Mouse (Mus musculus) CH12.LX (cell line): Measurements from ENCODE around the gene Mrpl49. TPM values are rescaled to one million over a fixed set of nuclear protein-coding genes. Genes with fewer than 3 reads are reported as not detected.

Experiments used
- DNase-seq: peaks from one replicate; pipeline ENCODE4 v3.0.0-alpha.2; 2013; ENCODE audit errors: extremely low read depth
- H3K27ac ChIP-seq: 2 replicates; pipeline ENCODE4 v1.5.1; 2012; ENCODE audit warnings: low read depth, mild to moderate bottlenecking, control low read depth, moderate library complexity; ENCODE audit not compliant: insufficient read depth
- H3K27me3 ChIP-seq: replicated peaks from 2 replicates; pipeline ENCODE3; 2012; ENCODE audit warnings: inconsistent platforms
- H3K36me3 ChIP-seq, 2 experiments: replicated peaks in 1 of 2; 2 replicates each; pipeline versions ENCODE3 to v1.6.1; 2012; ENCODE audit warnings: inconsistent platforms in 1 of 2, low read length in 1 of 2, mild to moderate bottlenecking in 1 of 2, mixed read lengths in 1 of 2, moderate library complexity in 1 of 2; ENCODE audit not compliant: control insufficient read depth in 1 of 2, insufficient read depth in 1 of 2
- H3K4me1 ChIP-seq, 2 experiments: 2 replicates each; pipeline ENCODE4 v1.6.1; 2012; ENCODE audit warnings: inconsistent platforms in 1 of 2, moderate library complexity in 1 of 2; ENCODE audit not compliant: insufficient read depth in 2 of 2, control insufficient read depth in 1 of 2
- H3K4me2 ChIP-seq: 2 replicates; pipeline ENCODE4 v1.6.1; 2012; ENCODE audit warnings: low read depth, mild to moderate bottlenecking, control low read depth; ENCODE audit not compliant: poor library complexity, insufficient read depth, severe bottlenecking
- H3K4me3 ChIP-seq, 3 experiments: fragments of 150-350 bp in 1 of 3; sonication (generic) in 1 of 3; replicated peaks in 1 of 3; 2 replicates each; pipeline versions ENCODE3 to v1.5.1; 2011 to 2012; ENCODE audit warnings: low read depth in 2 of 3, low read length in 2 of 3, mild to moderate bottlenecking in 2 of 3, moderate library complexity in 2 of 3, control low read depth in 1 of 3, improper control_type of control experiment in 1 of 3, inconsistent platforms in 1 of 3, mixed read lengths in 1 of 3; ENCODE audit not compliant: poor library complexity in 1 of 3
- H3K79me2 ChIP-seq: replicated peaks from 2 replicates; pipeline ENCODE4 v1.6.1; 2012; ENCODE audit warnings: mild to moderate bottlenecking, moderate library complexity; ENCODE audit not compliant: control insufficient read depth, poor library complexity, insufficient read depth, severe bottlenecking; ENCODE audit errors: extremely low read depth
- H3K9ac ChIP-seq: 2 replicates; pipeline ENCODE4 v1.6.1; 2012; ENCODE audit warnings: low read depth, mild to moderate bottlenecking, control low read depth, moderate library complexity; ENCODE audit not compliant: insufficient read depth
- H3K9me3 ChIP-seq: replicated peaks from 2 replicates; pipeline ENCODE3; 2012; ENCODE audit warnings: low read length, inconsistent platforms, mixed read lengths
- BHLHE40 ChIP-seq: IDR thresholded peaks from 2 replicates; pipeline ENCODE4 v1.6.1; 2011; ENCODE audit warnings: mild to moderate bottlenecking, low read depth, low read length, improper control_type of control experiment
- CHD1 ChIP-seq: IDR thresholded peaks from 2 replicates; pipeline ENCODE4 v1.6.1; 2012; ENCODE audit warnings: low read depth, low read length, improper control_type of control experiment, inconsistent platforms
- CHD2 ChIP-seq: IDR thresholded peaks from 2 replicates; pipeline ENCODE4 v1.6.1; 2011; ENCODE audit warnings: low read length, improper control_type of control experiment
- CTCF ChIP-seq, 2 experiments: IDR thresholded peaks in 1 of 2; conservative IDR thresholded peaks in 1 of 2; 2 replicates each; pipeline ENCODE4 v1.5.1; 2011 to 2012; ENCODE audit warnings: low read depth in 2 of 2, low read length in 2 of 2, improper control_type of control experiment in 1 of 2, inconsistent platforms in 1 of 2, mild to moderate bottlenecking in 1 of 2, moderate library complexity in 1 of 2
- E2F4 ChIP-seq: IDR thresholded peaks from 2 replicates; pipeline ENCODE4 v1.6.1; 2011; ENCODE audit warnings: low read depth, low read length, improper control_type of control experiment; ENCODE audit not compliant: insufficient replicate concordance
- ELF1 ChIP-seq: IDR thresholded peaks from 2 replicates; pipeline ENCODE4 v1.6.1; 2014; ENCODE audit warnings: low read depth, mild to moderate bottlenecking, inconsistent platforms, low read length, improper control_type of control experiment
- EP300 ChIP-seq: IDR thresholded peaks from 2 replicates; pipeline ENCODE4 v1.6.1; 2011; ENCODE audit warnings: low read length, improper control_type of control experiment
- ETS1 ChIP-seq: conservative IDR thresholded peaks from 2 replicates; pipeline ENCODE4 v1.6.1; 2012; ENCODE audit warnings: low read depth, mild to moderate bottlenecking, inconsistent platforms, low read length, improper control_type of control experiment, moderate library complexity
- GABPA ChIP-seq: IDR thresholded peaks from 2 replicates; pipeline ENCODE4 v1.6.1; 2012; ENCODE audit warnings: low read depth, low read length, improper control_type of control experiment, inconsistent platforms; ENCODE audit not compliant: insufficient replicate concordance
- HCFC1 ChIP-seq: IDR thresholded peaks from 2 replicates; pipeline ENCODE4 v1.6.1; 2012; ENCODE audit warnings: low read depth, mild to moderate bottlenecking, inconsistent platforms, low read length, improper control_type of control experiment
- IRF4 ChIP-seq: IDR thresholded peaks from 2 replicates; pipeline ENCODE4 v1.6.1; 2014; ENCODE audit warnings: low read depth, mild to moderate bottlenecking, inconsistent platforms, low read length, improper control_type of control experiment
- JUN ChIP-seq: IDR thresholded peaks from 2 replicates; pipeline ENCODE4 v1.6.1; 2011; ENCODE audit warnings: low read depth, mild to moderate bottlenecking, low read length, improper control_type of control experiment, moderate library complexity; ENCODE audit not compliant: insufficient read depth
- JUND ChIP-seq: conservative IDR thresholded peaks from 2 replicates; pipeline ENCODE4 v1.6.1; 2011; ENCODE audit warnings: low read depth, low read length, improper control_type of control experiment
- KAT2A ChIP-seq: IDR thresholded peaks from 2 replicates; pipeline ENCODE4 v1.6.1; 2012; ENCODE audit warnings: low read length, improper control_type of control experiment, inconsistent platforms; ENCODE audit not compliant: insufficient replicate concordance
- MAFK ChIP-seq: IDR thresholded peaks from 2 replicates; pipeline ENCODE4 v1.6.1; 2011; ENCODE audit warnings: low read length, improper control_type of control experiment; ENCODE audit not compliant: insufficient replicate concordance
- MAX ChIP-seq: IDR thresholded peaks from 2 replicates; pipeline ENCODE4 v1.6.1; 2011; ENCODE audit warnings: low read length, improper control_type of control experiment
- MAZ ChIP-seq: IDR thresholded peaks from 2 replicates; pipeline ENCODE4 v1.6.1; 2012; ENCODE audit warnings: low read depth, mild to moderate bottlenecking, inconsistent platforms, low read length, improper control_type of control experiment, moderate library complexity
- MEF2A ChIP-seq: IDR thresholded peaks from 2 replicates; pipeline ENCODE4 v1.6.1; 2014; ENCODE audit warnings: low read depth, mild to moderate bottlenecking, inconsistent platforms, low read length, improper control_type of control experiment, borderline replicate concordance
- MXI1 ChIP-seq: IDR thresholded peaks from 2 replicates; pipeline ENCODE4 v1.6.1; 2011; ENCODE audit warnings: mild to moderate bottlenecking, low read depth, low read length, improper control_type of control experiment
- MYC ChIP-seq: IDR thresholded peaks from 2 replicates; pipeline ENCODE4 v1.6.1; 2011; ENCODE audit warnings: low read depth, mild to moderate bottlenecking, improper control_type of control experiment, low read length
- NELFE ChIP-seq: IDR thresholded peaks from 2 replicates; pipeline ENCODE4 v1.6.1; 2011; ENCODE audit warnings: low read depth, low read length, improper control_type of control experiment
- NRF1 ChIP-seq: IDR thresholded peaks from 2 replicates; pipeline ENCODE4 v1.6.1; 2014; ENCODE audit warnings: low read depth, mild to moderate bottlenecking, inconsistent platforms, low read length, improper control_type of control experiment, moderate library complexity
- PAX5 ChIP-seq: IDR thresholded peaks from 2 replicates; pipeline ENCODE4 v1.6.1; 2012; ENCODE audit warnings: low read length, inconsistent platforms, mixed read lengths
- POLR2A ChIP-seq: IDR thresholded peaks from 2 replicates; pipeline ENCODE4 v1.6.1; 2011; ENCODE audit warnings: low read depth, mild to moderate bottlenecking, improper control_type of control experiment, low read length
- POLR2AphosphoS2 ChIP-seq: IDR thresholded peaks from 2 replicates; pipeline ENCODE4 v1.6.1; 2011; ENCODE audit warnings: low read depth, low read length, improper control_type of control experiment
- RAD21 ChIP-seq: IDR thresholded peaks from 2 replicates; pipeline ENCODE4 v1.6.1; 2011; ENCODE audit warnings: low read depth, mild to moderate bottlenecking, low read length, improper control_type of control experiment, moderate library complexity
- RCOR1 ChIP-seq: conservative IDR thresholded peaks from 2 replicates; pipeline ENCODE4 v1.6.1; 2012; ENCODE audit warnings: low read depth, mild to moderate bottlenecking, inconsistent platforms, low read length, improper control_type of control experiment
- SIN3A ChIP-seq: IDR thresholded peaks from 2 replicates; pipeline ENCODE4 v1.6.1; 2012; ENCODE audit warnings: low read length, improper control_type of control experiment, inconsistent platforms
- SMC3 ChIP-seq: IDR thresholded peaks from 2 replicates; pipeline ENCODE4 v1.6.1; 2011; ENCODE audit warnings: low read depth, low read length, improper control_type of control experiment
- TBP ChIP-seq: conservative IDR thresholded peaks from 2 replicates; pipeline ENCODE4 v1.6.1; 2011; ENCODE audit warnings: low read depth, low read length, improper control_type of control experiment
- TCF12 ChIP-seq: IDR thresholded peaks from 2 replicates; pipeline ENCODE4 v1.6.1; 2014; ENCODE audit warnings: low read depth, mild to moderate bottlenecking, inconsistent platforms, low read length, improper control_type of control experiment
- UBTF ChIP-seq: IDR thresholded peaks from 2 replicates; pipeline ENCODE4 v1.6.1; 2012; ENCODE audit warnings: low read depth, mild to moderate bottlenecking, inconsistent platforms, low read length, improper control_type of control experiment, moderate library complexity
- USF1 ChIP-seq: IDR thresholded peaks from 2 replicates; pipeline ENCODE4 v1.6.1; 2014; ENCODE audit warnings: low read depth, mild to moderate bottlenecking, inconsistent platforms, low read length, improper control_type of control experiment
- USF2 ChIP-seq: conservative IDR thresholded peaks from 2 replicates; pipeline ENCODE4 v1.6.1; 2011; ENCODE audit warnings: low read depth, low read length, improper control_type of control experiment
- ZC3H11A ChIP-seq: IDR thresholded peaks from 2 replicates; pipeline ENCODE4 v1.6.1; 2012; ENCODE audit warnings: low read depth, mild to moderate bottlenecking, inconsistent platforms, low read length, improper control_type of control experiment
- ZKSCAN1 ChIP-seq: IDR thresholded peaks from 2 replicates; pipeline ENCODE4 v1.6.1; 2012; ENCODE audit warnings: low read depth, inconsistent platforms, low read length, improper control_type of control experiment, borderline replicate concordance
- ZMIZ1 ChIP-seq: IDR thresholded peaks from 2 replicates; pipeline ENCODE4 v1.6.1; 2012; ENCODE audit warnings: low read depth, mild to moderate bottlenecking, inconsistent platforms, low read length, improper control_type of control experiment
- ZNF384 ChIP-seq: IDR thresholded peaks from 2 replicates; pipeline ENCODE4 v1.6.1; 2012; ENCODE audit warnings: low read depth, low read length, improper control_type of control experiment, inconsistent platforms
- dilution Hi-C: fragments of 300-500 bp; cut with MboI; formaldehyde crosslinking; loops from 2 replicates; pipeline ENCODE4 v1.14.3; 2020; ENCODE audit warnings: low sequenced_read_pairs; ENCODE audit not compliant: extremely low pct_unique_long_range_greater_than_20kb, extremely low pct_ligation_motif_present
- in situ Hi-C: fragments of 300-500 bp; cut with MboI; formaldehyde crosslinking; loops from 3 replicates; pipeline ENCODE4 v1.14.3; 2019; ENCODE audit warnings: low sequenced_read_pairs, low pct_ligation_motif_present, low pct_unique_long_range_greater_than_20kb, mixed read lengths
- polyA plus RNA-seq: library from polyadenylated mRNA; unstranded; fragments of >175 nt; gene quantifications from 2 replicates; pipeline ENCODE4 v1.2.1, GENCODE M21; 2012; ENCODE audit warnings: low read depth; ENCODE audit not compliant: insufficient read length
- total RNA-seq, 2 experiments: library from RNA; depleted of rRNA; stranded (reverse); fragments of 300-350 nt in 1 of 2; fragments of >200 nt in 1 of 2; gene quantifications; 2 replicates each; pipeline ENCODE4 v1.2.3; 2012 to 2014

Gene Mrpl49
- total RNA-seq (2012; rRNA removed) (37.4 and 49.8 TPM in 2 replicates), total RNA-seq (2014; rRNA removed) (59.0 and 60.9 TPM in 2 replicates), polyA plus RNA-seq (55.6 and 66.6 TPM in 2 replicates)

- Histone ChIP-seq H3K9me3 (no peaks in the 10 kb centered on the region), H3K4me3 (peak within 1 kb of the TSS; percentile 73 to 99 (median 97)), H3K27ac (peak within 1 kb of the TSS; percentile 26), H3K36me3 (peaks cover 46 to 53% of the 10 kb centered on the region in 2 experiments), H3K79me2 (peaks cover 56% of the 10 kb centered on the region), H3K4me1 (peaks cover 12 to 55% of the 10 kb centered on the region in 2 experiments; a peak in 3 of 4 replicates), H3K9ac (peak within 1 kb of the TSS; percentile 73), H3K4me2 (peak within 1 kb of the TSS; percentile 80), H3K27me3 (no peaks in the 10 kb centered on the region)
- in situ Hi-C loops = no loop called here
- DNase-seq = peak; percentile 95
- dilution Hi-C loops = no loop called here
- no peak for TF ChIP-seq USF2
- TF ChIP-seq NELFE = peak; percentile 96
- peak; percentile 42; the same call in 1 of the 2 replicates for TF ChIP-seq IRF4
- no peak for TF ChIP-seq ZNF384
- TF ChIP-seq RAD21 = no peak
- peak; percentile 90 for TF ChIP-seq ELF1
- no peak for TF ChIP-seq BHLHE40
- peak; percentile 98 for TF ChIP-seq POLR2A
- TF ChIP-seq CTCF (conservative IDR thresholded peaks at IDR 0.05 in 1 of 2, IDR thresholded peaks at IDR 0.05 in 1 of 2; ENCODE audit: low read depth in 2 of 2, low read length in 2 of 2) = no peak
- TF ChIP-seq CHD2 = no peak
- peak; percentile 84; the same call in 1 of the 2 replicates for TF ChIP-seq KAT2A
- TF ChIP-seq E2F4 = peak; percentile 68; the same call in 1 of the 2 replicates
- no peak for TF ChIP-seq ZKSCAN1
- peak; percentile 84 for TF ChIP-seq MXI1
- peak; percentile 95 for TF ChIP-seq NRF1
- TF ChIP-seq JUND = no peak
- TF ChIP-seq RCOR1 = no peak
- peak; percentile 96 for TF ChIP-seq ZMIZ1
- TF ChIP-seq UBTF = no peak
- peak; percentile 85 for TF ChIP-seq POLR2AphosphoS2
- no peak for TF ChIP-seq PAX5
- peak; percentile 83 for TF ChIP-seq SIN3A
- no peak for TF ChIP-seq ZC3H11A
- TF ChIP-seq CHD1 = no peak
- TF ChIP-seq MAZ = 0 out of 2 replicates have a peak, but pooled peaks have one; percentile 50
- no peak for TF ChIP-seq JUN
- peak; percentile 17; the same call in 1 of the 2 replicates for TF ChIP-seq MYC
- TF ChIP-seq TBP = peak; percentile 86
- no peak for TF ChIP-seq MAFK
- peak; percentile 93 for TF ChIP-seq HCFC1
- peak; percentile 66; the same call in 1 of the 2 replicates for TF ChIP-seq MAX
- TF ChIP-seq TCF12 = peak; percentile 96
- peak; percentile 73 for TF ChIP-seq MEF2A
- TF ChIP-seq USF1 = no peak; the same call in 1 of the 2 replicates
- TF ChIP-seq GABPA = peak; percentile 17; the same call in 1 of the 2 replicates
- TF ChIP-seq EP300 = no peak
- no peak for TF ChIP-seq SMC3
- no peak for TF ChIP-seq ETS1
Measured at GRCm38 (mm10) chr19:6057313-6058096, at the start of gene Mrpl49, which contains the start of gene Fau. Gene Mrpl49 (minus strand): TSS chr19:6057785. Gene Fau (plus strand): TSS chr19:6057844.
